Mouse (Mus musculus): ENCODE measurements around the gene Zcchc7.

- TF ChIP-seq CTCF (IDR thresholded peaks at IDR 0.05; ENCODE audit: insufficient read depth, low read length) = no peak
- no peak for TF ChIP-seq POLR2A (IDR thresholded peaks at IDR 0.05; ENCODE audit: borderline replicate concordance, extremely low read depth, low read depth, low read length)
These were observed 207.5 kb downstream of the Zcchc7 start for GRCm38 (mm10) chr4:44963156-44963555.

Data from lung, adult 2 months (tissue).